Comparison of ENCODE assay signal across 8 mouse cellular contexts in genomic region chr5:66112059-66112458, GRCm38 (mm10).
DNase-seq lines count a peak whose midpoint lies in the region; ATAC-seq and TF ChIP-seq lines count a peak whose summit lies in the region.

No protein-coding gene starts in this region.

- H3K4me1 ChIP-seq in limb, embryonic 13.5 days = peaks cover 9% of the 10 kb centered on the region; the same call in 1 of the 2 replicates
- H3K4me1 ChIP-seq in limb, embryonic 10.5 days = no peaks in the 10 kb centered on the region
- peaks cover 5% of the 10 kb centered on the region for H3K4me1 ChIP-seq in kidney, embryonic 16.5 days (ENCODE audit: insufficient read depth, low read length)

- no peak overlapping the region for H3K27ac ChIP-seq in limb, embryonic 13.5 days
- H3K27ac ChIP-seq in limb, embryonic 10.5 days = no peak overlapping the region
- H3K27ac ChIP-seq in gastrocnemius, adult 2 months = no peak overlapping the region
- H3K27ac ChIP-seq in kidney, embryonic 16.5 days (ENCODE audit: low read length) = no peak overlapping the region

- no peak overlapping the region for H3K4me2 ChIP-seq in limb, embryonic 13.5 days (replicated peaks)
- H3K4me2 ChIP-seq in kidney, embryonic 16.5 days (replicated peaks; ENCODE audit: low read depth, low read length) = no peak overlapping the region; the same call in 1 of the 2 replicates

- no peaks in the 10 kb centered on the region for H3K27me3 ChIP-seq in limb, embryonic 13.5 days
- no peaks in the 10 kb centered on the region for H3K27me3 ChIP-seq in limb, embryonic 10.5 days (ENCODE audit: low read depth, poor library complexity, severe bottlenecking)
- H3K27me3 ChIP-seq in kidney, embryonic 16.5 days (ENCODE audit: insufficient read depth, low read length) = no peaks in the 10 kb centered on the region

- WGBS in limb, embryonic 13.5 days = 59% methylated on average over 8 of the region's 8 CpGs
- 83% methylated on average over 8 of the region's 8 CpGs for WGBS in limb, embryonic 10.5 days
- 30% methylated on average over 8 of the region's 8 CpGs for WGBS in kidney, embryonic 16.5 days

- TF ChIP-seq CTCF in gastrocnemius, adult 2 months (IDR thresholded peaks at IDR 0.05) = no peak

- no peak overlapping the region for H3K9ac ChIP-seq in limb, embryonic 13.5 days
- H3K9ac ChIP-seq in kidney, embryonic 16.5 days (replicated peaks; ENCODE audit: low read length) = no peak overlapping the region

- ATAC-seq in limb, embryonic 13.5 days (ENCODE audit: low FRiP score, low read depth) = peak; percentile 54; the same call in 1 of the 2 replicates
- ATAC-seq in kidney, embryonic 16.5 days (ENCODE audit: low FRiP score, low TSS enrichment) = 0 out of 2 replicates have a peak, but pooled peaks have one; percentile 57
- no peak for ATAC-seq in inflammation-experienced regulatory T-cells, adult 6 months

- no peaks in the 10 kb centered on the region for H3K9me3 ChIP-seq in limb, embryonic 13.5 days
- H3K9me3 ChIP-seq in limb, embryonic 10.5 days (replicated peaks) = no peaks in the 10 kb centered on the region
- no peaks in the 10 kb centered on the region for H3K9me3 ChIP-seq in kidney, embryonic 16.5 days (ENCODE audit: low read length)

- intact Hi-C loops in gastrocnemius, adult 2 months (cut with DNase I) = no loop called here

- H3K4me3 ChIP-seq in limb, embryonic 13.5 days = no peak overlapping the region
- H3K4me3 ChIP-seq in limb, embryonic 10.5 days = no peak overlapping the region
- H3K4me3 ChIP-seq in gastrocnemius, adult 2 months = no peak overlapping the region
- no peak overlapping the region for H3K4me3 ChIP-seq in kidney, embryonic 16.5 days (ENCODE audit: low read length)

- DNase-seq in limb, embryonic 10.5 days (ENCODE audit: low spot score) = no peak
- DNase-seq in gastrocnemius, adult 2 months = peak; percentile 44
- peak; percentile 57 to 70 for DNase-seq in lung, postnatal 4 days
- no peak for DNase-seq in yolk sac, embryonic 10.5 days (ENCODE audit: low spot score)
- no peak for DNase-seq in embryo, embryonic 10 days (ENCODE audit: low spot score)

- no peaks in the 10 kb centered on the region for H3K36me3 ChIP-seq in limb, embryonic 13.5 days
- H3K36me3 ChIP-seq in limb, embryonic 10.5 days = no peaks in the 10 kb centered on the region
- H3K36me3 ChIP-seq in kidney, embryonic 16.5 days (ENCODE audit: insufficient read depth, low read length) = no peaks in the 10 kb centered on the region

Comparison
In these comparisons a context has a peak if more than half of its experiments do, and no peak if none do; other contexts are left out.
1. DNase-seq: peak in gastrocnemius, adult 2 months (single experiment) and lung, postnatal 4 days (2 of 2); none in limb, embryonic 10.5 days (single experiment), yolk sac, embryonic 10.5 days (single experiment) and embryo, embryonic 10 days (single experiment).